Mouse (Mus musculus): ENCODE measurements around the gene Ablim1. TPM values are rescaled to one million over a fixed set of nuclear protein-coding genes. Genes with fewer than 3 reads are reported as not detected.

Gene Ablim1
- polyA plus RNA-seq, 1 experiment from 2014 or later, result 57.3 TPM

DNA sequence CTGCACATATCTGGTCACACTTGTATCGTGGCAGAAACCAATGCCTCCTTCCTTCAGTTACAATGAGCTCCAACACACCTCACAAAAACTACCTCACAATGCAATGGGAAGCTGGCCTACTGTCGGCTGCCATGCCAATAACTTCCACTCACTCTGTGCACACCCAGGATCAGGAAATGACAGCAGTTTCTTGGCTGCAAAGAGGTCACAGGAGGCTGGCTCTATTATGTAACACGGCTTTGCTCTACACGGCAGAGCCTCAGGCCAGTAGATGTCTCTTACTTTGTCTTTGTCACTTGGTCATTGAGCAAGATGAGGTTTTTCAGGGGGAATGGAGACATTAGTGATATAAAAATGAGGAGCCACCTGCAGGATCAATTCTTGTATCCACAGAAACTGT, 126.2 kb downstream of the Ablim1 start:
- no peak for ATAC-seq

DNA sequence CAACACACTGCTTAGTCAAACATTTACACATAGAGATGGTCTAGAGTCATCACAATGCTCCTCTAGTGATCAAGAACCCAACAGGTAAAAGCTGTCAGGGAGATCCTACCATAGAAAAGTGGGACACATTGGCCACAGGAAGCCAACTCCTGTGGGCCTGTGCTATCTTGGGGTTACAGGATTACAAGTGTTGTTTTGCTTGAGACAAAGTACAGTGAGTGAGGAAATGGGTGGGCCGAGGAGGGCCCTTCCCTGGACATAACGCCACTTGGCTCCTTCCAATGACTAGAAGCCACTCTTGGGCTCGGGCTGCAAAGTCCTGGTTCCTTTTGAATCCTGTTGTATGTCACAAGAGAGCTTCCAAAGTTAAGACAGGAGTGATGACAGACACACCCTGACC, 129.7 kb downstream of the Ablim1 start:
- Histone ChIP-seq H3K9ac (ENCODE audit: low read depth, low read length) (no peak overlapping the region), H3K36me3 (ENCODE audit: control insufficient read depth, insufficient read depth, low read length) (no peaks in the 10 kb centered on the region), H3K9me3 (ENCODE audit: control insufficient read depth, low read length) (no peaks in the 10 kb centered on the region), H3K4me2 (ENCODE audit: low read length) (no peak overlapping the region), H3K4me3 (ENCODE audit: low read length) (no peak overlapping the region), H3K4me1 (ENCODE audit: control insufficient read depth, insufficient read depth, low read depth, low read length) (no peaks in the 10 kb centered on the region), H3K27me3 (replicated peaks; ENCODE audit: control insufficient read depth, insufficient read depth, low read length) (no peaks in the 10 kb centered on the region), H3K27ac (ENCODE audit: low read depth, low read length) (no peak overlapping the region)
- WGBS, result 82% methylated on average over 3 of the region's 3 CpGs
- no peak for ATAC-seq

More for the DNA sequence above, 126.2 kb downstream of the Ablim1 start:
- Histone ChIP-seq H3K9me3 (ENCODE audit: control insufficient read depth, low read length) (no peaks in the 10 kb centered on the region), H3K36me3 (ENCODE audit: control insufficient read depth, insufficient read depth, low read length) (no peaks in the 10 kb centered on the region), H3K4me1 (ENCODE audit: control insufficient read depth, insufficient read depth, low read depth, low read length) (no peaks in the 10 kb centered on the region), H3K27me3 (replicated peaks; ENCODE audit: control insufficient read depth, insufficient read depth, low read length) (no peaks in the 10 kb centered on the region), H3K27ac (ENCODE audit: low read depth, low read length) (no peak overlapping the region), H3K4me2 (ENCODE audit: low read length) (no peak overlapping the region), H3K4me3 (ENCODE audit: low read length) (no peak overlapping the region), H3K9ac (ENCODE audit: low read depth, low read length) (no peak overlapping the region)
- 73% methylated on average over 4 of the region's 4 CpGs for WGBS

DNA sequence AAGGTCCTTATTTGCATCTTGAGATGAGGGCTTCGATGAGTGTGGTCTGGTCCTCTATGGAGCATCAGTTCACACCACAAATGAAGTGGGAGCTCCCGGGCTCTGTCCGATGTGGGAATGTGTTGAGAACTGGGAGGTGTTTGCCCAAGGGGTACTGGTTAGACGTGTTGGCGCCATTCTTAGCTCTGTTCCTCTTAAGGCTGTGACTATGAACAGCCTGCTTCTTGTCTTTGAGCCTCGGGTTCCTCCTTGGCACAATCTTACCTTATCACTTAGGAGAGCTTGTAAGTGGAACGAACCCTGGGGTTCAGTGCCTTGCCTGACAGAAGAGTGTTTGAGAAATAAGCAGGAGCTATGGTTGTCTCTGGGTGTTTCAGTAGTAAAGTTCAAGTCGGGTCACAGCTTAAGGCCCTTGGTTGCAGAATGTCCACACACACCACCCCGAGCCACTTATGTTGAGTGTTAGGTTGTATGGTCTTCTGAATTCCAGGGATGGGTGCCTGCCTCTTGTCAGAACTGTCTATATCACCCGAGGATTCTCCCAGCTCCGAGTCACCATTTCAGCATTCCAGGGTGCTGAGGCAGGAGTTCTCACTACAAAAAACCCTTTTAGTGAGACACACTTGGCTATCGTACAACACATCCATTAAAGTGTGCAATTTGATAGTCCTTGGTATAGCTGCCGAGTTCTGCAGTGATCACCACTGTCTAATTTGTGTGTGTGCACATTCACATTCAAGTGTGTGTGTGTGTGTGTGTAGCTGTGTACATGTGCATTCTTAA, 131.6 kb downstream of the Ablim1 start:
- Histone ChIP-seq H3K4me3 (ENCODE audit: low read length) (no peak overlapping the region), H3K36me3 (ENCODE audit: control insufficient read depth, insufficient read depth, low read length) (no peaks in the 10 kb centered on the region), H3K9me3 (ENCODE audit: control insufficient read depth, low read length) (no peaks in the 10 kb centered on the region), H3K4me2 (ENCODE audit: low read length) (no peak overlapping the region), H3K9ac (ENCODE audit: low read depth, low read length) (no peak overlapping the region), H3K4me1 (ENCODE audit: control insufficient read depth, insufficient read depth, low read depth, low read length) (no peaks in the 10 kb centered on the region), H3K27me3 (replicated peaks; ENCODE audit: control insufficient read depth, insufficient read depth, low read length) (no peaks in the 10 kb centered on the region), H3K27ac (ENCODE audit: low read depth, low read length) (no peak overlapping the region)
- ATAC-seq, result no peak
- WGBS, result 91% methylated on average over 13 of the region's 13 CpGs

DNA sequence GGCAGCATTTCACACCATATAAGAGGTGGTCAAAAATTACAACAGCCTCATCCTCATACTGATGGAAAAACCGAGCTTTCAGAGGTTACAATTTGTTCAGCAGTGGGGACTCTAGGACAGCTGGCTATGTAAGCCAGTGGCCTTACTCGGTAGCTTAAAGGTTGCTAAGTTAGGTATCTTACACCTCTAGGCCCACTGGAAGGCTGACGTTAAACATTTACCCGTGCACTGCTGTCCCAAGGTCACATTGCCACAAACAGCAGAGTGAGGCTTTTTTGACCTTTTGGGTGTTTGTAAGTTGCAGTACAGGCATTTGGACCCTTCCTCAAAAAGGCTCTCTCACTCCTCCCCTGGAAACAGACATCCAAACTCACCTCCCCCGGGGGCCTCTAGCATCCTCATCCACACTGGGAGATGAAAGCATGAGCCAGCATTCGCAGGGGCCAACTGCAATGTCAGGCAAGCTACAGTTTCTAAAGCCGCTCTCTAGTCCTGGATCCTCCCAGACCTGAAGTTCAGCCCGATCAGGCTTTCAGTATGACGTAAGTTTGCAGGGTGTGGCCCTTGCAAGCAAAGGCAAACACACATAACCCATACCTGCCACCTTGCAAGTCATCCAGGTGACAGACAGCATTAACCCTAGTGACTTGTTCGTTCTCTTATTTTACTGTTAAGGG, 132.7 kb downstream of the Ablim1 start:
- Histone ChIP-seq H3K4me2 (ENCODE audit: low read length) (no peak overlapping the region), H3K27me3 (replicated peaks; ENCODE audit: control insufficient read depth, insufficient read depth, low read length) (no peaks in the 10 kb centered on the region), H3K4me1 (ENCODE audit: control insufficient read depth, insufficient read depth, low read depth, low read length) (no peaks in the 10 kb centered on the region), H3K27ac (ENCODE audit: low read depth, low read length) (no peak overlapping the region), H3K36me3 (ENCODE audit: control insufficient read depth, insufficient read depth, low read length) (no peaks in the 10 kb centered on the region), H3K4me3 (ENCODE audit: low read length) (no peak overlapping the region), H3K9ac (ENCODE audit: low read depth, low read length) (no peak overlapping the region), H3K9me3 (ENCODE audit: control insufficient read depth, low read length) (no peaks in the 10 kb centered on the region)
- 87% methylated on average over 10 of the region's 10 CpGs for WGBS
- no peak for ATAC-seq

DNA sequence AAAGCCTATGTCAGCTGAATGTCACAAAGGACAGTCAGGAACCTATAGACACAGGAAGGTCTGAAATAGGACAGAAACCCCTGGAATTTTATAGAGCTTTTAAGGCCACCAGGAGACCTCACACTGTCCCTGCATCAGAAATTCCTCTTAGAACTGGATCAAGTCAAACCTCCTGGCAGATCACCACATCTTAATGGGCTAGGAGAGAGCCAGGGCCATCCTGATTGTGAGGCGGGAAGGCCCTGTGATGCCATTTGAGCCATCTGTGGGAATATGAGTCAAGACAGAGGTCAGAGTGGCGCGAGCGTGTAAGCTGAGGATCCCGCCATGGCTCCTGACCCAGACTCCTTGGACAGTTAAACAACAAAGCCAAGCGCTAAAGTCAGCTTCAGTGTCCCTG, 133.4 kb downstream of the Ablim1 start:
- Histone ChIP-seq H3K4me2 (ENCODE audit: low read length) (no peak overlapping the region), H3K36me3 (ENCODE audit: control insufficient read depth, insufficient read depth, low read length) (no peaks in the 10 kb centered on the region), H3K27ac (ENCODE audit: low read depth, low read length) (no peak overlapping the region), H3K9me3 (ENCODE audit: control insufficient read depth, low read length) (no peaks in the 10 kb centered on the region), H3K27me3 (replicated peaks; ENCODE audit: control insufficient read depth, insufficient read depth, low read length) (no peaks in the 10 kb centered on the region), H3K4me3 (ENCODE audit: low read length) (no peak overlapping the region), H3K4me1 (ENCODE audit: control insufficient read depth, insufficient read depth, low read depth, low read length) (no peaks in the 10 kb centered on the region), H3K9ac (ENCODE audit: low read depth, low read length) (no peak overlapping the region)
- 96% methylated on average over 6 of the region's 6 CpGs for WGBS
- ATAC-seq, result no peak

DNA sequence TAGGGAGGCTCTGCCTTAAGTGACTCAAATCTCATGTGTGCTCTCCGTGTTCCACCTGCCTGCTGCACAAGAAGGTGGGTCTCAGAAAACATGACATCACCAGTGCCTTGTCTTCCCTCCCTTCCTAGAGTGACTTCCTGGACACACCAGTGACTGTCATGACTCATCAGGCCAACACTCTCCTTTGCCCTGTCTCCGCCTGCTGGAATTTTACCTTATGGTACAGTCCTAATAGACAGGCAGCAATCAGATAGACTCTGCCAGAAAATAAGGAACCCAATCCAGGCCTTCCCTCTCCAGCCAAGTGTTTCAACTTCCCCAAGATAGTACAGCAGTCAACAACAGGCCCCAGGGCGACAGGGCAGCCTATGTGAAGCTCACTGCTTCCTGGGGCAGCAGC, 133.8 kb downstream of the Ablim1 start:
- Histone ChIP-seq H3K36me3 (ENCODE audit: control insufficient read depth, insufficient read depth, low read length) (no peaks in the 10 kb centered on the region), H3K9ac (ENCODE audit: low read depth, low read length) (no peak overlapping the region), H3K27me3 (replicated peaks; ENCODE audit: control insufficient read depth, insufficient read depth, low read length) (no peaks in the 10 kb centered on the region), H3K4me3 (ENCODE audit: low read length) (no peak overlapping the region), H3K9me3 (ENCODE audit: control insufficient read depth, low read length) (no peaks in the 10 kb centered on the region), H3K4me2 (ENCODE audit: low read length) (no peak overlapping the region), H3K4me1 (ENCODE audit: control insufficient read depth, insufficient read depth, low read depth, low read length) (no peaks in the 10 kb centered on the region), H3K27ac (ENCODE audit: low read depth, low read length) (no peak overlapping the region)
- no peak for ATAC-seq
- WGBS, result 92% methylated on average over 3 of the region's 3 CpGs

DNA sequence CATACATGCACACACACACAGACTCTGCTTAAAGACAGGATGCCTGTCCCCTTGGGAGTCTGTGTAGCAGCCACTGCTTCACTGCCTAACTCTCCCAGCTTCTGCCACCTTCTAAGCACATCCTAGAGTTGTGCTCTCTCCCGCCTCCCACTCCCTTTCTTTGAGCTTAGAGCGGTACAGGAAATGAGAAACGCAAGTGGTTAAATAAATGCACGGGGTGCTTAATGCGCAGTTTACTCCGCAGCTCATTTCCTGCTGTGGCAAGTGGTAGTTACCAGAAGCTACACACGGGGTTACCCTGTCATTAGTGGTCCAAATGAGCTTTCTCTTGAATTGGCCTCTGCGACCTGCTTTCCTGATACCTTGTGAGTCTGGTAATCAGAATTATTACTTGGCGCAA, 134.4 kb downstream of the Ablim1 start:
- H3K9ac ChIP-seq (ENCODE audit: low read depth, low read length), result no peak overlapping the region
- H3K9me3 ChIP-seq (ENCODE audit: control insufficient read depth, low read length), result no peaks in the 10 kb centered on the region
- no peaks in the 10 kb centered on the region for H3K4me1 ChIP-seq (ENCODE audit: control insufficient read depth, insufficient read depth, low read depth, low read length)
- no peak overlapping the region for H3K4me2 ChIP-seq (ENCODE audit: low read length)
- 74% methylated on average over 9 of the region's 9 CpGs for WGBS
- no peaks in the 10 kb centered on the region for H3K36me3 ChIP-seq (ENCODE audit: control insufficient read depth, insufficient read depth, low read length)
- H3K27me3 ChIP-seq (replicated peaks; ENCODE audit: control insufficient read depth, insufficient read depth, low read length), result no peaks in the 10 kb centered on the region
- ATAC-seq, result no peak
- no peak overlapping the region for H3K27ac ChIP-seq (ENCODE audit: low read depth, low read length)
- no peak overlapping the region for H3K4me3 ChIP-seq (ENCODE audit: low read length)

DNA sequence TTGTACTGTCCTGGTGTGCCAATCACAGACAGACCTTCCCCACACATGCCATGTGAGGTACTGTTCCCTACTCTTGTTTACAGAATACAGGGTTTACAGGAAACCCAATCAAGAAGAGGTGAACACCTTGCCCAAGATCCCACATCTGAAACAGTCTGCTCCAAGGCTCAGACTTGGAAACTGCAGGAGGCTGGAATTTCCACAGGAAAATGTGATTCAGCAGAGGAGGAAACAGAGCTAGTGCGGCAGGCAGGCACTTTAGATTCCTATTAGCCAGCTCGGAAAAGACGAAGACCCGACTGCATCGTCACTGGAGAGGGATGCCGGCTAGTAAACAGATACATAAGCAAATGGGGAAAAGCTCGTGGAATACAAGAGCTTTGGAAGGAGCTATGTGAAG, 135.4 kb downstream of the Ablim1 start:
- H3K9me3 ChIP-seq (ENCODE audit: control insufficient read depth, low read length), result no peaks in the 10 kb centered on the region
- H3K4me3 ChIP-seq (ENCODE audit: low read length), result no peak overlapping the region
- H3K27ac ChIP-seq (ENCODE audit: low read depth, low read length), result no peak overlapping the region
- H3K9ac ChIP-seq (ENCODE audit: low read depth, low read length), result no peak overlapping the region
- ATAC-seq, result no peak
- H3K4me1 ChIP-seq (ENCODE audit: control insufficient read depth, insufficient read depth, low read depth, low read length), result no peaks in the 10 kb centered on the region
- no peaks in the 10 kb centered on the region for H3K36me3 ChIP-seq (ENCODE audit: control insufficient read depth, insufficient read depth, low read length)
- no peak overlapping the region for H3K4me2 ChIP-seq (ENCODE audit: low read length)
- 77% methylated on average over 7 of the region's 7 CpGs for WGBS
- H3K27me3 ChIP-seq (replicated peaks; ENCODE audit: control insufficient read depth, insufficient read depth, low read length), result no peaks in the 10 kb centered on the region

DNA sequence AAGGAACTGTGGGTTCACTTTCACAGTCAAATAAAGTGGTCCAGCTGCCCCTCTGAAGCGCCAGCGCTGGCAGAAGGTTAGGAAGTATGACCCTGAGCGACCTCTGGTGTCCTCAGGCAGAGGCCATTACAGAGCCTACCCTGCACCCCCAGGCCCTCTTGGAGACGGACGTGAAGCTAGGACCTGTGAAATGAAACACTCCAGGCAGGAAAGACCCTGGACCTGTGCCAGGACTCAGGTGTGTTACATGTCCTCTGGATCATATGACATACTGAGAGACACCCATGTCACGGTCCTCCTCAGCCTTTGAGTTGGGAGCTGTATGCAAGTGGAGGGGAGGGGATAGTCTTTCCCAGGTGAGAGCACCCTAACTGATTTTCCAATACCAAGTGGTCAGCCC, 137.4 kb downstream of the Ablim1 start:
- Histone ChIP-seq H3K9me3 (ENCODE audit: control insufficient read depth, low read length) (no peaks in the 10 kb centered on the region), H3K4me3 (ENCODE audit: low read length) (no peak overlapping the region), H3K4me1 (ENCODE audit: control insufficient read depth, insufficient read depth, low read depth, low read length) (no peaks in the 10 kb centered on the region), H3K4me2 (ENCODE audit: low read length) (no peak overlapping the region), H3K9ac (ENCODE audit: low read depth, low read length) (no peak overlapping the region), H3K27ac (ENCODE audit: low read depth, low read length) (no peak overlapping the region), H3K27me3 (replicated peaks; ENCODE audit: control insufficient read depth, insufficient read depth, low read length) (no peaks in the 10 kb centered on the region), H3K36me3 (ENCODE audit: control insufficient read depth, insufficient read depth, low read length) (peaks cover 3% of the 10 kb centered on the region; the same call in 1 of the 2 replicates)
- 81% methylated on average over 6 of the region's 6 CpGs for WGBS
- no peak for ATAC-seq
